Mouse (Mus musculus): ENCODE measurements at regions not wholly inside any gene's neighbourhood (a gene's known extent, or its start where the extent isn't known, plus 50 kb on each side); places are given as distances from the start of the nearest gene placed in this dataset.

DNA sequence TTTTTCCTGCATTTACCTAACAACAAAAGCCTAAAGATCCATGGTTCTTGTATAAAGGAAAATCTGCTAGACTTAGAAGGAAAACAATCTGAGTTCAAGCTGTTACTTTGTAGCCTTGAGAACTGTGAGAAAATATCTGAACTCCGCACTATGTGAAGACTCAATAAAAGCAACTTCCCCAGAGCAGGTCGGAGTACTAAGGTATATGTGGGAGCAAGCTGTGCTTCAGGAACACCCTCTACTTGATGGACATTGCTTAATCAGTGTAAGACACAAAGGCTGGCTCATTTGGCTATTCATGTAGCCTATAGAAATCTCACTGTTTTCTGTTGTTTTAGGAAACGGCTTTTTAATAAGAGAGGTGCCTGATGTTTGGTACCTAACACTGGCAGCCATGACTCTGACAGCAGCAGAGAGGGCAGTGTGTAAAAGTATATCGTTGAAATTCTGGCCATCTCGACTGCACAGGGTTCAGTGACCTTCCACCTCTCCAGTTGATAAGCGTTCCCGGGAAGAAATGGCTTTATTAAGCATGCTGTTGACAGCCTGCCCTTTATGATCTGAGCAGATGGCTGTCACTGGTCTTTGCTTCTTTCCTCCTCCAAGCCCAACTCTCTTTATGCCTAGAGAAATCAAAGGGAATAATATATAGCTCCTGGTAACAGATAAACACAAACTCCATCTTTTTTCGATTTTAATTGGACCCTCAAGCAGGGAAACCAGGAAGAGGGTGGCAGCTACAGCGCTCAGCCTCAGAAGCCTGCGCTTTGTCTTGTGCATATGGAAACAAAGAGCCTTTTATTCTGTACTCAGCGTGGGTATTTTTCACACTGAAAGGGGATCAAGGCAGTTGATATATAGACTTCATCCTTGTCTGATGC is 443.7 kb upstream of the Sel1l start:
- DNase-seq (ENCODE audit: low spot score), result no peak

DNA sequence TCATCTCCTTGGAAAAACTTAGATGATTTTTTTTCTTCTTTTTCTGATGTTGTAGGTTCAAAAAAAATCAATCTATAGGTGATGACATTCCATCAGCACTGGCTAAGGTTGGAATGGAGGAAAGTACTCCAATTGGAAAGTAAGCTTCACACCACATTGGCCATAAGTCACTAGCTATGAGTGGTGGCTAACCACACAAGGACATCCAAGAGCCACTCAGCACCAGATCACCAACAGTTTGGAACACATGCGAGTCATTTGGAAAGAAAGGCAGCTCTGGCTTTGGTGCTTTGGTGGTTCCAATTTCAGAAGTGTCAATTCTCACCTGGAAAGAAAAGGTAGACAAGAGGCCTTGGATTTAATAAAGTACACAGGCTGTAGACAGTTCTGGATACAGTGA is 442.5 kb upstream of the Sel1l start:
- DNase-seq (ENCODE audit: low spot score), result no peak

GRCm38 (mm10) chr12:92285511-92285910 is 436.6 kb upstream of the Sel1l start:
- DNase-seq (ENCODE audit: low spot score), result no peak

- no peak for DNase-seq (ENCODE audit: low spot score)
Observed at GRCm38 (mm10) chr12:92280470-92280869, 431.5 kb upstream of the Sel1l start.

GRCm38 (mm10) chr12:92251962-92252361 is 403.0 kb upstream of the Sel1l start:
- no peak for DNase-seq (ENCODE audit: low spot score)

DNA sequence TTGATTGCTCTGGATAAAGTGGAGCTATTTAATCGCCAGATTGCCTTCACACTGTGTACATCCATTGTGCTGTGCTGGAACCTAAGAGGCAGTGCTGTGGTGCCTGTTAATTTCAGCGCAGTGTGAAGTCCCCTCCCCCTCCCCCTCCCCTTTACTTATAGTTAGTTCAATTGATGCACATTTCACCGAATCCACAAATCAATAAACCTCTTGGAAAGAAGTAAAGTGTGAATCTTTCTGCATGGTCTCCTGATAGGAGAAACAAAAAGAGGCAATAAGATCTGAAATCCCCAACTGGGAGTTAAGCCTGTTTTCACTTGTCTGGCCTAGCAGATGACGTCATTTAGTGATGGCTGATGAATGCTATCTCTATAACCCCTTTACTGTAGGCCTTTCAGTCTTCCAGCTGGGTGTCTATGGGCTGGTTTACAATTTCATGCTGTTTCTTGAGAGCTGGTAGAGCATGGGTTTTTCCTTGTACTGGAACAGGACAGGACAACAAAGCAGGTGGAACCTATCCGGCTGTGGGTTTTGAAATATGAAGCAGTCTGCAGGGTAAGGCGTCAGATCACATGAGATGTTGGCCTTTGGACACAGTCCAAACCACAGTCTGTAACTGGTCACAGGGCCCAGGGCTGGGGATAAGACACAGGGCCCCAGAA is 398.0 kb upstream of the Sel1l start:
- no peak for DNase-seq (ENCODE audit: low spot score)

GRCm38 (mm10) chr12:92239956-92240699 is 391.2 kb upstream of the Sel1l start:
- DNase-seq (ENCODE audit: low spot score), result no peak

- DNase-seq (ENCODE audit: low spot score), result no peak
Observed at GRCm38 (mm10) chr12:92233650-92234408, 384.9 kb upstream of the Sel1l start.

- DNase-seq (ENCODE audit: low spot score), result no peak
Observed at GRCm38 (mm10) chr12:92228585-92228984, 379.6 kb upstream of the Sel1l start.

DNA sequence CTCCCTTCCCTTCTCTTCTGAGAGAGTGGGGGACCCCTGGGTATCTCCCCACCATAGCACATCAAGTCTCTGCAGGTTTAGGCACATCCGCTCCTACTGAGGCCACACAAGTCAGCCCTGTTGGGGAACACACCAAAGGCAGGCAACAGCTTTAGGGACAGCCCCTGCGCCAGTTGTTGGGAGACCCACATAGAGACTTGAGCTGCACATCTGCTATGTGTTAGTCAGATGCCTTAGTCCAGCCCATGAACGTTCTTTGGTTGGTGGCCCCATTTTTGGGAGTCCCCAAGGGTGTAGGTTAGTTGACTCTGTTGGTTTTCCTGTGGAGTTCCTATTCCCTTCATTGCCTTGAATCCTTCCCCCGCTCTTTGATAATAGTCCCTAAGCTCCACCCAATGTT is 354.4 kb upstream of the Sel1l start:
- DNase-seq (ENCODE audit: low spot score), result no peak

- no peak for DNase-seq (ENCODE audit: low spot score)
Observed at GRCm38 (mm10) chr12:92200602-92201001, 351.6 kb upstream of the Sel1l start.

- no peak for DNase-seq (ENCODE audit: low spot score)
Observed at GRCm38 (mm10) chr12:92198738-92199477, 350.0 kb upstream of the Sel1l start.

DNA sequence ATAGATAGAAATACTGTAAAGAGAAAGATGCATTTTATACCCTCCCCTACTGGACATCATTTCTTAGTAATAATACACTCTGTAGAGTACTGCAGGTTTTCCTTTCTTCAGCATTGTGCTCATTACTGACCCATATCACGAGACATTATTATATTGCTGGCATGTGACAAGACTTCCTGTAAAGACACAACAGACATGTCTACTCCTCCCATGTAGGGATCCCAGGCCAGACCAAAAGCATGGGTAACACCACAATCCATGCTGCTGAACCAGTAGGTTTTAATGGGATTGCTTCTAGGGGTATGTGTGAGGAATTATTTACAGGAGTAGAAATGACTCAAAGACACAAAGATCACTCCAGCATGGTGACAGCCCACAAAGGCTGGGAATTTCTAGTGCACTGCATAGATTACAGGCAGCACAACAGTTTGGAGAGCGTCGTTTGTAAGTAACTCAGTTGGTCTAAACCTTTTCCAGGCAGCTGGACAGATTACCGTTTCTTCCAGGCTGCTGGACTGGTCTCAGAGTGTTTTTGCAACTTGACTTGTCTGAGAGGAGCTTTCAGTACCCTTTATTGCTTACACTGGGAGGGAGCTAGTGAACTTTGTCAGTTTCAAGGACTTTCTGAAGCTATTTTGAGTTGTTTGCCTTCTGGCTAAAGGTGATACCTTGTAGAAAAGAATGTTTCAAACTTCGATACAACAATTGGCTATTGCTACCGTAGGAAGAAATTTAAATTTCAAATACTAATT is 345.2 kb upstream of the Sel1l start:
- no peak for DNase-seq (ENCODE audit: low spot score)

DNA sequence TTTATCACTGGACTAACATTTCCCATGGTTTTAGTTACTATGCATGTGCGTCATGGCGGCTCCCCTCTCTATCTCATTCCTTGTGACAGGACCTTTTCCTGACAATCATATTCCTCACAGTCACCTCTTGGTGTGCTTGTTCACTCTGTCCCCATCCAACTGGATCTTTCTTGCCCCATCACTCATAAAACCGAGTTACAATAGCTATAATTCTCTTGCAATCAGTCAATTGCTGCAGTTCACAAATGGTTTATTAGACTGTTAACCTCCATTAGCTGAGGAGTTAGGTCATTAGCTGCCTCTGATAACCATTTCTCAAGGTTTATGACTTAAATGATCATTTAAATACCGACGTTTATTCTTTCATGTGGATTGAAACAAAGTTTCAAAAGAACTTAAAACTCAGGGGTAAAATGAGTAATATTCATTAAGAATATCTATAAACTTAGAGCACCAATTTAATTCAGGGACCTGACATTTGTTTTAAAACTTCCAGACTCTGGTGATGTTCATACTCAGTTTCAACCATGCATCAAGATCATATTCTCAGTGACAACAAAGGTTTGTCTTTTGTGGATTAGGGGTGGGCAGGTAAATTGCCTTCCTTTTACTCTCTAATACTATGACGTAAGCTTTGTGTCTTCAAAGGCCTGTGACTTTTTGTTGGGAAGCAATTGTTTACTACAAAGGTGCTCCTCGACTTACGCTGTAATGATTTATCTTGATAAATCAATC is 344.4 kb upstream of the Sel1l start:
- DNase-seq (ENCODE audit: low spot score), result no peak

GRCm38 (mm10) chr12:92189022-92189421 is 340.1 kb upstream of the Sel1l start:
- no peak for DNase-seq (ENCODE audit: low spot score)

DNA sequence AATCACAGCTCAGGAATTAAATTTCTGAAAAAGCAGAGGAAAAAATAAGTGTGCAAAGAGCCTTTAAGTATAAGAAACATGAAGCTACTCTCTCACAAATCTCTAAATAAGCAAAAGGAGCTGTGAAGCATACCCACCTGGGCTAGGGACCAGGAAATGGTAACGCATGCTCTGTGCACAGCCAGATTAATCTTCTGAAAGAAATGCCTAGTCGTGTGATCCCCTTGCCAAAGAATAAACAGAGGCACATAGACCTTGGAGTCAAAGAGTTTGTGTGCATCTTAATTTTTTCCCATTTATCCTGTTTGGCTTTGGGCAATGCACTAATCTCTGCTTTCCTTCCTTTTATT is 338.2 kb upstream of the Sel1l start:
- DNase-seq (ENCODE audit: low spot score), result no peak

- no peak for DNase-seq (ENCODE audit: low spot score)
Observed at GRCm38 (mm10) chr12:92186448-92187132, 337.6 kb upstream of the Sel1l start.

- DNase-seq (ENCODE audit: low spot score), result no peak
Observed at GRCm38 (mm10) chr12:92179292-92179691, 330.3 kb upstream of the Sel1l start.

- DNase-seq (ENCODE audit: low spot score), result no peak
Observed at GRCm38 (mm10) chr12:92156726-92157125, 307.8 kb upstream of the Sel1l start.

DNA sequence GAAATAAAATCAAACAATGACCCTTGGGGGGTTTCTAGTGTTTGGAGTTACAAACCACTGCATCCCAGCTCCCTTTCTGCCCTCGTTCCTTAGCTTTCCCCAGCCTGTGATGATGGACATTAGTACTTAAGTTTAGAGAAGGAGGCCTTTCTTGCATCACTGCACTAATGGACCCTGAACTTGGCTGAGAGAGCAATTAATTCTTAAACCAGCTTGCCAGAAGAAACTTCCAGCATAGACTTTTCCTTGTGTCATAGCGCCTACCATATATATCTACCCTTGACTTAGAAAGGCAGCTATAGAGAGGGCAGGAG is 303.9 kb upstream of the Sel1l start:
- DNase-seq (ENCODE audit: low spot score), result no peak

Measured in MN1 (cell line).